Mouse (Mus musculus): ENCODE results near the gene Hlx.

Hlx gene

DNA sequence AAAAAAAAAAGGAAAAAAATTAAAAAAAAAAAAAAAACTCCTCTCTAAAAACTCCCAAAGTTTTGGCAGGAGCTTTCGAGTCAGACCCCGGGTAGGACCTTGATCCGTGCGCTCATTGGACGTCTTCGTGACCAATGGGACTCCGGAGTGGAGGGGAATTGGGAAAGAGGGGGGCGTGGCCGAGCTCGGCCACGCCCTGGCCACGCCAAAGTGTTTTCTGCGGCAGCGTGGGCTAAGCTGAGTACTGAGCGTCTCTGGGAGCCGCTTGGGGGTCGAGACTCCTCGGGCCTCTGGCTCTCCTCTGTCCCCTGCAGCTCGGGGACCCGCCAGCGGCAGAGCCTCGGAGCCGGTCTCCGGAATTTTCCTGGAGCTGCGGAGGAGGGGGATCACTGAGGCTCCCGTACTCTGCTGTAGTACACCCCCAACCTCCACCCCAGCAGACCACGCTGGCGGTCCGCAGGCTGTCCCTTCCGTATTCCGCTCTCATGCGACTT, at the start of gene Hlx:
TSS of gene Hlx (minus strand) at position 64 of the 494 bp plus-strand sequence.
- peak; percentile 61 for DNase-seq (ENCODE audit: low read depth)

DNA sequence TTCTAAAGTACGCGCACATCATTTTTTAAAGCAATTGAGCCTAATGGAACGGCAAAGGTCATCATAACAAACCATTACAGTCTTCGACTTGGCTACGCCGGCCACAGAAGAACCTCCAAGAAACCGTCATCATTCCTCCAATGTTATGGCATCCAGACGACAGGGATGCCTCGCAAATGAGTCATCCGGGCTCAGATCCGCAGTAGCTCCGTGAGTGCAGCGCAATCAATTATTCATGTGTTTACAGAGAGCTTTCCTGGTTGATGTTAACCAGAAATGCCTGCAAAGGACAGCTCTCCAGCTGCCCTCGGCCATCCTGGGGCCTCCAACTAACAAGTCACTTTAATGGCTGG, 49.7 kb upstream of the Hlx start:
- peak; percentile 53 for DNase-seq (ENCODE audit: low read depth)

DNA sequence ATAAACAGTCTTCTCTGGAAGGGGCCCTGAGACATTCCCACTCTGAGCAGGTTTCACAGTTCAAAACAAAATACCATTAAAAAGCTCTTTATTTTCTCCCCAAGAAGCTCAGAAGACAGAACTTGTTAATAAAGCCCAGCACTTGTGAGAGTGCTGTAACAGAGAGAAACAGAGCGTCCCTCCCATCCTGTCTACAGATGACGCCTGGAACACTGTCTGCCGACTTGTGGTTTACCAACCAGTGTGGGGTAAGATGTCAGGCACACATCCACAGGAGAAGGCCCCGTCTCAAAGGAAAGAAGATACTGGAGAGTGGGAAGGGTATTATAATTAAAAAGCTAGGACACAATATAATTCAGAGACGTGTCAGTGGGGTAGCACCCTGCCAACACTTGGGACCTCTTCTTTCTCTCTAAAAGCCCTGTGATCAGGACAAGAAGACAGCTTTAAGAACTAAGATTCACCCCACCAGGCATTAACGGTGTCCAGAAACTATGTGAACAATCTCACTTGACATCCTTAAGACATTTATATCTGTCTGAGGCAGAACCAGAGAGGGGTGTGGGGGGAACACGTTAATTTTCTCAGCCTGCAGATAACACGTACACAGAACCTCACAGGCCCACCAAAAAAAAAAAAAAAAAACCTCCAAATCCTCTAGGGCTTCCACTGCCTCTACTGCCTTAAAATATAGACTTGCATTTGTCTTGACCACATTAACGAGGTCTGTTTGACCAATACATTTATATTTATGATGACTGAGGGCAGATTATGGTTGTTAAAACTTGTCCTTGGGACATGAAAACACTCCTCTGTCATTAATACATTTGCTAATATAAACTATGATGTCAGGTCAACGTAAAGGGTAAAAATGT, 49.1 kb upstream of the Hlx start:
- no peak for DNase-seq (ENCODE audit: low read depth)

DNA sequence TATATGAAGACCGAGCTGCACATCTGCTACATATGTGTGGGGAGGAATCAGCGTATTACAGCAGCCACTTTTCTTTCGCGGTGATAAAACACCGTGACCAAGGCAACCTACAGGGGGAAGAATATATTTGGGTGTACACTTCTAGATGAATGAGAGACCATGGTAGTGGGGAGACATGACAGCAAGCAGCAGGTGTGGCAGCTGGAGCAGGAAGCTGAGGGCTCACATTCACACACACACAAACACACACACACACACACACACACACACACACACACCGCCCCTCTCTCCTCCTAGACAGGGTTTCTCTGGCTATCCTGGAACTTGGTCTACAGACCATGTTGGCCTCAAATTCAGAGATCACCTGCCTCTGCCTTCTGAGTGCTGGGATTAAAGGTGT, 45.7 kb upstream of the Hlx start:
- DNase-seq (ENCODE audit: low read depth) = no peak

DNA sequence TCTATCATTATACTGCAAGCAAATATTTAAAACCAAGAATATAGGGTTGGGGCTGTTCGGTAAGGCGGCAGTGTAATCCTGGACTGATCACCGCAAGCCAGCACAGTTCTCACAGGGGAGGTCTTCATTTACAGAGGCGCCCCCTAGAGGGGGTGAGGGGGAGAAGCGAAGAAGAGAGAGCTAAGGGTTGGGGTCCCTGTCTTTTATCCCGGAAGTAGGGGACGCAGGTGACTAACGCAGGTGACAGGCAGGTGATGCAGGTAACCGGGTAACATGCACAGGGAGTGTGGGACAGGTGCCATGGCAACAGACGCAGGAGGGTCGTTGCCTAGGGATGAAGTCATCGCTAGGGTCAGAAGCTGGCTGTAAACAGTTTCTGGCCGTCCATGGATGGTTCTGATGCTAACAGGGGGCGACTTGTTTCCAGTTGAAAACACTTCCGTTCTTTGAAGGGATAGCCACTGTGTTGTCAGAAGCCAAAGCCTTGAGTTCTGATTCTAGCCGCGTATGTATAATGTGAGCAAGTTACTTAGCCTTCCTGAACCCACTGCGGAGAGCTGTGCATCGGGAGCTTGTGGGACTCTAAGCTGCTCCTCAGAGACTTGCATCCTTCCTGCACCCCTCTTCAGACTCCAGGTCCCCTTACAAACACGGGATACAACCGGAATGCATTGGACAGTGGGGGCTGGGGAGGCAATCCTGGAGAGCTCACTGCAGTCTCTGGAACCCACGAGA, 44.8 kb upstream of the Hlx start:
- DNase-seq (ENCODE audit: low read depth) = no peak

DNA sequence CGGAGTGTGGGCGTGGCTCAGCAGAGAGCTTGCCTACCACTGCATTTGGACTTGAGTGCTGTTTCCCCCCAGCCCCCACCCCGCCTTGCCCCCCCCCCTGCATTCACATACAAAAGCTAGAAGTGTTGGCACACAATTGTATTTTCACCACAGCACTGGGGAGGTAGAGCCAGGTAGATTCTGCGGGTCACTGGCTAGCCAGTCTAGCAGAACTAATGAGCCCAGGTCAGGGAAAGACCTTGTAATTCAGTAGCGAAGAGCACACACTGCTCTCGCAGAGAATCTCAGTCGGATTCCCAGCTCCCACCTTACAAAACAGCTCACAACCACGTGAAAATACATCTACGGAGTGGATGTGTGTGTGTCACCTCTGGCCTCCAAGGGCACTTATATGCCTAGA, 42.9 kb upstream of the Hlx start:
- DNase-seq (ENCODE audit: low read depth) = no peak

DNA sequence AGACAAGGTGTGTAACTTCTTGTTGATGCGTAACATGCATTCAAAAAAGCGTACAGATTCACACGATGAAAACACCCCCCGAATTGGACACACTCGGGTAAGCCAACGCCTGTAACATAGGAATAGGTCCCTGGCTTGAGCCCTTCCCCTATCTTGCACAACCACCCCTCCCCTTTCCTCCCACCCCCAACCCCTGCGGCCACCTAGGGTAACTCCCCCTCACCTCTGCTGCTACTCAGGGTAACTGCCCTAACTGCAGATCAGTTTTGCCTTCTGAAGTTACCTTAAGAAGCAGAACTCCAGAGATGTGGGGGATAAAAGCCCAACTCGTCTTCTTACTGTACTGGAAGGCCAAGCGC, 39.5 kb upstream of the Hlx start:
- DNase-seq (ENCODE audit: low read depth) = no peak

DNA sequence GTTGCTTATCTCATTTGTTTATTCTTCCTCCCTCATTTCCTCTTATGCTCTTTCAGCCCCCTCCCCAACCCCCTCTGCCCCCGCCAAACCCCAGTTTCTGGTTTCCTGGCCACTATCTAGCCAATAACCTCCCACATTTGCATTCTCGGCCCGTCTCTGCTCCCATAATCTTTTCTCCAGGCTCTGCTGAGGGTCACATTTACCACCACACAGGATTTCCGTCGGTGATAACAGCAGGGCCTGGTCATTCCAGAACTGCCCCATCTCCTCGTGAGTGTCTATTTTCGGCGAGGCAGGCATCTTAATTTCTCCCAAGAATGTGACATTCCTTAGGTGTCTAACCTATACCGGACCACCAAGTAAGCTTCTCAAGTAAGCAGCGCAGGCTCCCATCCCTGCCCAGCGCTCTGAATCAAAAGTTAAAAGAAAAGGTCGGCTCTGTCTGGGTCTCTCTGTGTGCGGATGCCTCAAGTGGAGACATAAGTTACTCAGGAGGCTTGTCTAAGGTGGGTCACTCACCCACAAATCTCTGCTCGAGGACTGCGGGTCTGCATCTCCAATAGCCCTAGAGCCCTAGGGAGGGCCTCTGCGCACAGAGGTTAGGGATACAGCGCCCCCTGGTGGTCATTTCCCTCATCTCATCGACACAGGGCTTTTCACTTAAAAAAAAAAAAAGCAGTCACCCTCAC, 38.9 kb upstream of the Hlx start:
- no peak for DNase-seq (ENCODE audit: low read depth)

DNA sequence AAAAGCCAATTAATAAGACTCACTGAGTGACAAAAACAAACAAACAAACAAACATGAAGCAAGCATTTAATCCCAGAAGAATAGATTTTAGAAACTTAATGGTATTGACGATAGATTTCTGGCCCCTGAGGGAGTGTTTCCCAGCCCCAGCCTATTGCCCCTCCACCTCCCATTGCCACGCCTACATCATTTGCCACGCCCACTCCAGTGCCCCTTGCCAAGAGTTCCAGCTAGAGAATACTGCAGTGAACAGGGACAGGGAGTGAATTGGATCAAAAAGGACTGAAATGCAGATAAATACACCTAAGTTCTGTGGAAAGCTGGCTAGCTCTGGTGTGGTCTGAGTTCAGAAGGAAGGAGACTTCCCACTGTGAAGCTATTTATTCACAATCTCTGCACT, 31.4 kb upstream of the Hlx start:
- DNase-seq (ENCODE audit: low read depth) = no peak

DNA sequence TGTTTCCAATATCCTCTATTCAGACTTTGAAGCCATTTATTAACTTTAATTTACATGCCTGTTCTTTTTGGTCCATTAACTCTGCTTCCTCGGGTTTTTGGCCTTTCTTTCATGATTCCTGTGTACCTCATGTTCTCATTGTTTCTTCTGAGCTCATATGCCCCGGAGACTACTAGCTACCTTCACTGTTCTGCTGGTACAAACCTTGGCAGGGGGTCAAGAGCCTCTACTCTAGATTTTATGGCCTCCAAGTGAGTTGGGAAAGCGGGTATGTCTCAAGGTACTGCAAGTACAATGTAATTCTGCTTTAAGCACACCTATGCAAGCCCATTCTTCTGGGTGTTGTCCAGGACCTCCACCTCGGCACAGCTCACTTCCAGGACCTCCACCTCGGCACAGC, 30.5 kb upstream of the Hlx start:
- no peak for DNase-seq (ENCODE audit: low read depth)

DNA sequence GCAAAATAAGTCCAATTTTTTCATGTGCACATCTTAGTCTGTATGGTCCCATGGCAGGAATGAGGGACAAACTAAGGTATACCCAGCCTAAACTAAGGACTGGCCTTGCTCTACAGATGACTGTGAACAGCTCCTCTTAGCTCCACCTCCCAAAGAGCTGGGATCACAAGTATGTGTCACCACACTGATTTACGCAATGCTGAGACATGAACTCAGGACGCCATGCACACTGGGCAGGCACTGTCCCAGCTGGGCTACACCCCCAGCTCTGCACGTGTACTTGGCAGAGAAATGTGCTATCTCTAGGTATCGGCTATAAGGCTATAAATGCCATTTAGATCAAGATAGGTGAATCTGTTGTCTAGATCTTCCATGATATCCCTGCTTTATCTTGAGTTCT, 29.6 kb upstream of the Hlx start:
- DNase-seq (ENCODE audit: low read depth) = no peak

DNA sequence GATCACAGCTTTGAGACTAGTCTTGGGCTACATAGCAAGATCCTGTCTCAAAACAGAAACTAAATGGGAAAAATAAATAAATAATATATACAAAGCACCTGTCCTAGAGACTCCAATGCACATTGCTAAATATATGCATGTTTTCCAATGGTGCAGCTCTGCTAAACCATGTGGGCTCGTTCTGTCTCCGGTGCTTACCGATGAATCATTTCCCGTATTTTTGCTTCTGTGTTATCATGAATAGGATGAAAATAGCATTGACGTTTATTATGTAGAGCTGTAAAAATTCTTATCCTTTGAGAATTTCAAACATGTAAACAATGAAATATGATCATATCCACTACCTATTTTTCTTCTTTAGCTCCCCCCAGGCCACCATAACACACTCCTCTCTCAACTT, 20.3 kb upstream of the Hlx start:
- DNase-seq (ENCODE audit: low read depth) = no peak

DNA sequence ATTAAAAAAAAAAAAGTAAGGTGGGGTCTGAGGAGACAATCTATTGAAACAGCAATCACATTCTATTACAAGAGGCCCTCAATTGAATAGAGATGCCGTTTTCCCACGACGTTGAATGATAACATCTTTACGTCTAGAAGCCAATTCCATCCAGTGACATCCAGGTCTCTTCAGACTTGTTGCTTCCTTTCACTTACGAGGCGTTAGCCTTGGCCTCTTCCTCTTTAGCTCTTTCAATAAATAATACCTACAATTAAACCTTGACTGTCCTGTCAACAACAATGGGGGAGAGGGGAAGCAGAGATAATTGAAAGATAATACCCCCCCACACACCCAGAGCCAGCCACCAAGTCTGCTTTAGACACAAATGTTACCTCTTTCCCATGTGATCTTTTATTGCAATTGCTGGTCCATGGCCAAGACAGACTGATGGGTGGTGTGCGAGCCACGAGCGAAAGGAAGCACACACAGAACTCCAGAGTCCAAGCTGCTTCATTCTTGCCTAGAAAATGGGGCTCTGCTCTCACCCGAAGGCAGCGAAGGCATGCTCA, 17.8 kb upstream of the Hlx start:
- no peak for DNase-seq (ENCODE audit: low read depth)

DNA sequence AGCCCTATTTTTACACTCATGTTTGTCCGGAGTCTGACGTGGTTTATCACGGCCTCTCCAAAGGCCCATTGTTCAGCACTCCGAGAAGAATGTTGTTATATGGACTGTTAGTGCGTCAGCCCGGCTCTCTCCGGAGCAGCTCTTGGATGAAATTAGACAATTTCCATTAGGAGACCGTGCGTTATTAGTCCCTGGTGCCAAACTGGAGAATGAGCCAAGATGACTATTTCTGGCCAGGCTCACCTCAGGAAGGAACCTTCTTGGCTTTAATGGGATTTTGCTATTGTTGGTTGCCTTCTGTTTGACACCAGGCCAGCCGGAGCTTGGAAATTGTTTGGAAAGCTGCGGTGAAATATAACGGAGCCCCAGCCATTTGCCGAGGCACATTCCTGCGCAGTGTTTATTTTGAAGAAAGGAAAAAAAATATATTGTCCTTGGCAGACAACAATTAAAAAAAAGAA, 16.3 kb upstream of the Hlx start:
- peak; percentile 69 for DNase-seq (ENCODE audit: low read depth)

DNA sequence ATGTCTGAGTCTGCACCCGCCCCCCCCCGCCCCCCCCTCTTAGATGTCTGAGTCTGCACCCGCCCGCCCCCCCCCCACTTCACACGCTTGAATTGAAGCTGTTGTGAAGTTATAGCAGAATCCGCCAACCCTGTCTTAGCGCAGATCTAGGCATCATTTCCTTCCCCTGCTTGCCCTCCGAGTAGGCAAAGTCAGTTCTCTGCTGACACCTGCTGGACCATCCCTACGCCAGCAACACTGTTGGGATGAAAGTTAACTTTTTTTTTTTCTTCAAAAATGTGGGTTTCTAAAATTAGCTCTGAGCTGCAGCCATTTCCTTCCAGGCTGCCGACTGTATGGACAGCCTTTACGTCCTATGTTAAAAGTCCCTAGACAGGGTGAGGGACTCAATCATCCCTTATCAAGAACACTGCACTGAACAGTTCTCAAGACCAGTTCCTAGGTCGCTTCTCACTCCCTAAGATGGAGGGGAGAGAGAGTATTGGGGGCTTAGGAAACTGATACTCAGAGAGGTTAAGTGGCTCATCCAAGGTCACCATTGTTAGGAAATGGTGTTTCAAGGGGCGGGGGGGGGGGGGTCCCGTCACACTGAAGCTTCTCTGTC, 5.6 kb upstream of the Hlx start:
- peak; percentile 43 for DNase-seq (ENCODE audit: low read depth)

DNA sequence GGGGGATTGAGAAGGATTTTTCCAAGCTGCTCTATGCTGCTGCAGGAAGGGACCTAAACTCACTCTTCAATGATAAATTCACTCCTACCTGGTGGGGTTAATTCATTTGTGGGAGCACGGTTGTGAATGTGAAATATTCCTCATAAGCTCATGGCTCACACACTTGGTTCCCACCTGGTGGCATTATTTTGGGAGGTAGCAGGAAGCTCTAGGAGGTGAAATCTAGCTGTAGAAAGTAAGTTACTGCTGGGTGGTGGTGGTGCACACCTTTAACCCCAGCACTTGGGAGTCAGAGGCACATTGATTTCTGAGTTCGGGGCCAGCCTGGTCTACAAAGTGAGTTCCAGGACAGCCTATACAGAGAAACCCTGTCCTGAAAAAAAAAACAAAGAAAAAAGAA, 4.8 kb upstream of the Hlx start:
- no peak for DNase-seq (ENCODE audit: low read depth)

DNA sequence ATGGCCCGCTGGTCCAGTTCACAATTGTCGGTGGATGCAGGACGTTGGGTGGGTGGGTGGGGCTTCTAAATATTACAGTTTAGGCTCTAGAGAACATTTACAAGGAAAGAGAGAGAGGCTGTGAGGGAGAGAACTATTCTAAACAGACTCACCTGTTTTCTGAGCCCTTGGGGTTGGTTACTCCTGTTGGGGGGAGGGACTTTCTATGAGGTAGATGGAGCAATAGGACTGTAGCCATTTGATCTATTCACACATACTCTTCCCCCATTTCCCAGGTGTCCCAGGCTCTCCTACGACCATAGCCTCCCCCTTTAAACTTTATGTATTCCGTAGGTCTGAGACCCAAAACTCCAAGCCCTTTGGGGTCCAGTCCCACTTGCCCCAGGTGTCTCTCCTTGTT, 3.8 kb upstream of the Hlx start:
- DNase-seq (ENCODE audit: low read depth) = no peak

DNA sequence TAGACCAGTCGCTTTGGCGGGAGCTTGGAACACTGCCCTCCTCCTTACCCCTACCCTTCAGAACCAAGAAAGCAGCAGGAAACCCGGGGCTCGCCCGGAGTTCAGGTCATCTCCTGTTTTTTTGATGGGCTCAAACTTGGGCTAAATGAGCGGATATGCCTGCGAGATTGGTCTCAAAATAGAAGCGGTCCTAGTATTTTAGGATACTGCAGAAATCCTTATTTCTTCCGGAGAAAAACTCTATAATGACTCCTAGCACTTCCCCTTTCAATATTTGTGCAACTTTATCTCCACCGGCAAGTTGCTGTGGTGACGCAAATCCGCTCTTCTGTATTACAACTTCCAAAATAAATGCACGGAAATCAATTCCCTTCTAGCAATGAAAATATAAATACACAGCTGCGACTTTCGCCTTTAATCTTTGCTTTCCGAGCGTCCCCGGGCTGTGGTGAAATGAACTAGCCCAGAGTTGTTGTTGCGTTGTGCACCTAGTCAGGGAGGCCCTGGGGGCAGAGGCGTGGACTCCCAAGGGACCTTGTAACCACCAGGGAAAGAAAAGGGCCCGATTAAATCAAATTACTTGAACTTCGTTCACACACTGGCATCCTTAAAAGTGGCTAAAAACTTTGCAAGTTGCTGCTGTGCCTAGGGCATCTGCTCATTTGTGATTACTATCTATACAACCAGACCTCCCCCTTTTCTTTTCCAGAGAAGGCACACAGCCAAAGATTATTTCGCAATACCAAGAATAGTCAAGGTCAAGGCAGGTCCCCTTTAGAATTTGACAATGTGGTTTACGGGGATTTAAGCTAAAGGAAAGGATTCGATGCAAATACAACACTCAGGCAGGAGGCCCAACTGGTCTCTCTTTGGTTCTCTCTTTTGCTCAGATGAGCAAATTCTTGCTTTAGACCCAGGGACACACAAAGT, 2.8 kb upstream of the Hlx start:
- no peak for DNase-seq (ENCODE audit: low read depth)

DNA sequence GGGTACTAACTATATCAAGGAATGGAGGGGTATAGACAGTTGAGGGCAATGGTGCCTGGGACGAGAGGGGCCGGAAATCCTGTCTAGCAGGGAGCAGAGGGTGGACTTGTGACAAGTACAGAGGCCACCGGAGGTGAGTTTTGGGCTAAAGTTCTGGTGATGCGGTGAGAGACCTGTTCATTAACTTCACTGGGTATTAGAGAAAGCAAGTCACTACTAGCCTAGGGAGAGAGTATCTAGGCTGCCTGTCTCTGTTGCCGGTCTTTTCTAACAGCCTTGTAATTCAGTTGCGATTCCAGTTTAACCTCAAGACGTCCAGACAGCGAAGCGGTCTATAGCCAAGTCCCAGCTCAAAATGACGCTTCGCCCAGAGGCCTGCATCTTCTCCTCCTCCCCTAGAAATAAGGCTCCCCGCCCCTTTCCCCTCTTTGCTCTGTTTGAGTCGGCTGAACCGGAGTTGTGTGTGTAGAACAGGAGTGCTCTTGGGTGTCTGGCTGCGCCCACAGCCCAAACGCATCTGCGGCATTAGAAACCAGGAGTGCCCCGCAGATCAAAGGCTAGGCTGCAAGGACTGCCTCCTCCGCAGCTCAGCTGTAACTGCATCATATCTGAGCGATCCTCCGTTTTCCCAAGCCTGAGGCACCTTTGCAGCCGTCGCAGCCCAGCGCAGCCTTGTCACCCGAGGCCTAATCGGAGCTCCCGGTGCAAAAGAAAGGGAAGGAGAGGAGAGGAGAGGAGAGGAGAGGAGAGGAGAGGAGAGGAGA, 1.8 kb upstream of the Hlx start:
- DNase-seq (ENCODE audit: low read depth) = no peak

Measured in fibroblast of lung, adult 2 months (primary cell).